Mouse (Mus musculus) embryonic fibroblast, embryonic 13.5 days (primary cell): ENCODE measurements around the gene Abcf2.

ENCODE experiments used
- CTCF ChIP-seq: IDR thresholded peaks from 2 replicates; pipeline ENCODE4 v1.5.1; 2011; ENCODE audit warnings: mild to moderate bottlenecking, control low read depth, low read length, moderate library complexity, borderline replicate concordance; ENCODE audit not compliant: insufficient read depth
- POLR2A ChIP-seq: IDR thresholded peaks from 2 replicates; pipeline ENCODE4 v1.6.1; 2011; ENCODE audit warnings: low read depth, mild to moderate bottlenecking, control low read depth, low read length, moderate library complexity

GRCm38 (mm10) chr5:24536511-24536910 is 40.8 kb downstream of the Abcf2 start:
- TF ChIP-seq POLR2A (no peak), CTCF (no peak)
